ENCODE assay signal across 10 mouse cellular contexts in genomic region chr6:83184858-83185435, GRCm38 (mm10). TPM values are rescaled to one million over a fixed set of nuclear protein-coding genes. Genes with fewer than 3 reads are reported as not detected.
A peak's percentile ranks its signal among the peaks of the same experiment; 100 is the strongest.
DNase-seq lines count a peak whose midpoint lies in the region; ATAC-seq and TF ChIP-seq lines count a peak whose summit lies in the region.
"Had no signal": no experiment of that assay in that cellular context is flagged by ENCODE, and none has a peak within 500 bp of the region (broad histone marks: within the 10 kb centered on the region; RNA-seq: fewer than 3 reads in every experiment).

No protein-coding gene starts in this region.

- intact Hi-C loops in heart, adult 2 months (cut with DNase I) = no loop called here

- no peak for TF ChIP-seq POLR2A in heart, adult 2 months (IDR thresholded peaks at IDR 0.05; ENCODE audit: insufficient read depth, low read depth, low read length)
- TF ChIP-seq POLR2A in testis, adult 2 months (IDR thresholded peaks at IDR 0.05; ENCODE audit: control insufficient read depth, low read depth, low read length) = no peak; the same call in 1 of the 2 replicates

- H3K9ac ChIP-seq in heart, adult 2 months (ENCODE audit: low read depth, low read length) = no peak overlapping the region
- H3K9ac ChIP-seq in hindbrain, embryonic 13.5 days = peak overlapping the region; percentile 88; the same call in 1 of the 2 replicates

- DNase-seq in heart, adult 2 months = no peak
- no peak for DNase-seq in heart, adult 8-10 months (ENCODE audit: low spot score)
- no peak for DNase-seq in testis, postnatal 14 days (ENCODE audit: low spot score)
- DNase-seq in gastrocnemius, adult 18-20 months (ENCODE audit: low spot score) = no peak
- DNase-seq in right cerebral cortex, adult 2 months (ENCODE audit: low spot score in 2 of 2) = no peak
- no peak for DNase-seq in right cerebral cortex, postnatal 36 days (ENCODE audit: low spot score in 2 of 2)
- DNase-seq: heart, postnatal 36 days had no signal

- H3K27me3 ChIP-seq in heart, adult 2 months (ENCODE audit: control insufficient read depth, insufficient read depth, low read length) = no peaks in the 10 kb centered on the region
- H3K27me3 ChIP-seq in testis, adult 2 months (ENCODE audit: control insufficient read depth, insufficient read depth, low read length) = no peaks in the 10 kb centered on the region
- no peaks in the 10 kb centered on the region for H3K27me3 ChIP-seq in hindbrain, embryonic 13.5 days
- H3K27me3 ChIP-seq: limb, embryonic 13.5 days had no signal

- peak overlapping the region; percentile 69 for H3K4me2 ChIP-seq in hindbrain, embryonic 13.5 days

- no peak for TF ChIP-seq EP300 in heart, adult 2 months (IDR thresholded peaks at IDR 0.05; ENCODE audit: insufficient read depth, low read depth, low read length)

- no peak for ATAC-seq in hindbrain, embryonic 13.5 days (ENCODE audit: low FRiP score)

- H3K4me1 ChIP-seq in heart, adult 2 months (ENCODE audit: control insufficient read depth, insufficient read depth, low read length) = no peaks in the 10 kb centered on the region
- peaks cover 4% of the 10 kb centered on the region; the same call in 1 of the 2 replicates for H3K4me1 ChIP-seq in testis, adult 2 months (ENCODE audit: control insufficient read depth, insufficient read depth, low read length)
- peaks cover 51% of the 10 kb centered on the region for H3K4me1 ChIP-seq in hindbrain, embryonic 13.5 days (replicated peaks)

- H3K36me3 ChIP-seq in heart, adult 2 months (ENCODE audit: control insufficient read depth, insufficient read depth, low read length) = no peaks in the 10 kb centered on the region
- H3K36me3 ChIP-seq in testis, adult 2 months (ENCODE audit: control insufficient read depth, insufficient read depth, low read length) = peaks cover 2% of the 10 kb centered on the region
- H3K36me3 ChIP-seq in hindbrain, embryonic 13.5 days = peaks cover 46% of the 10 kb centered on the region

- peak; percentile 46 for TF ChIP-seq CTCF in heart, adult 2 months (IDR thresholded peaks at IDR 0.05)
- TF ChIP-seq CTCF in testis, adult 2 months (IDR thresholded peaks at IDR 0.05; ENCODE audit: control insufficient read depth, insufficient read depth, insufficient replicate concordance, low read depth, low read length) = peak; percentile 33; the same call in 1 of the 2 replicates

- H3K4me3 ChIP-seq in heart, adult 2 months = no peak overlapping the region
- no peak overlapping the region for H3K4me3 ChIP-seq in testis, adult 2 months (ENCODE audit: control insufficient read depth, low read depth, low read length)
- no peak overlapping the region for H3K4me3 ChIP-seq in hindbrain, embryonic 13.5 days

- no peak overlapping the region for H3K27ac ChIP-seq in heart, adult 2 months
- H3K27ac ChIP-seq in testis, adult 2 months (ENCODE audit: control insufficient read depth, insufficient read depth, low read depth, low read length) = no peak overlapping the region
- H3K27ac ChIP-seq in hindbrain, embryonic 13.5 days = peak overlapping the region; percentile 96
- H3K27ac ChIP-seq: limb, embryonic 13.5 days had no signal

- H3K9me3 ChIP-seq in hindbrain, embryonic 13.5 days = no peaks in the 10 kb centered on the region
- H3K9me3 ChIP-seq: limb, embryonic 13.5 days had no signal

- 90% methylated on average over 3 of the region's 3 CpGs for WGBS in heart, adult 2 months
- 92% methylated on average over 3 of the region's 3 CpGs for WGBS in hindbrain, embryonic 13.5 days

- H3K79me2 ChIP-seq in heart, adult 2 months (replicated peaks; ENCODE audit: control insufficient read depth, insufficient read depth, low read length) = 0 out of 2 replicates have a peak, but pooled peaks cover 2% of the 10 kb centered on the region

RNA-seq across cellular contexts. Expression of gene Dctn1, which starts 19.2 kb away (rescaled TPM):
- 100 to 1,000 TPM; 125 to 141 TPM for total RNA-seq in heart, adult 2 months (2021)
- 84.2 and 89.1 TPM in 2 replicates for polyA plus RNA-seq in heart, adult 2 months (2012; rRNA removed)
- total RNA-seq in heart, adult 8-10 months (2022) = 100 to 1,000 TPM; 120 to 137 (median 134) TPM
- polyA plus RNA-seq in testis, adult 2 months (2012; rRNA removed) = 49.3 and 57.9 TPM in 2 replicates
- polyA plus RNA-seq in hindbrain, embryonic 13.5 days (2015; fragmentation: Nextera tagmentation; extraction: Ambion mirVana) = 142 and 147 TPM in 2 replicates
- 100 to 1,000 TPM; 124 to 133 TPM for total RNA-seq in gastrocnemius, adult 18-20 months (2021)

RNA-seq across cellular contexts. Expression of gene 1700003E16Rik, which starts 28.7 kb away (rescaled TPM):
- total RNA-seq in heart, adult 2 months (2021) = under 1 TPM; 0.10 to 0.25 TPM
- 0.53 and 0.57 TPM in 2 replicates for polyA plus RNA-seq in heart, adult 2 months (2012; rRNA removed)
- total RNA-seq in heart, adult 8-10 months (2022) = under 1 TPM; 0.16 to 0.41 (median 0.18) TPM
- polyA plus RNA-seq in testis, adult 2 months (2012; rRNA removed) = 604 and 651 TPM in 2 replicates
- 4.3 and 6.0 TPM in 2 replicates for polyA plus RNA-seq in hindbrain, embryonic 13.5 days (2015; fragmentation: Nextera tagmentation; extraction: Ambion mirVana)
- under 1 TPM in 1 of 2 experiments, not detected in 1; 0.14 TPM for total RNA-seq in gastrocnemius, adult 18-20 months (2021)

RNA-seq across cellular contexts. Expression of gene Wdr54, which starts 28.8 kb away (rescaled TPM):
- total RNA-seq in heart, adult 2 months (2021) = 1 to 10 TPM in 1 of 2 experiments, under 1 TPM in 1; 0.89 to 1.3 TPM
- 2.1 and 2.7 TPM in 2 replicates for polyA plus RNA-seq in heart, adult 2 months (2012; rRNA removed)
- total RNA-seq in heart, adult 8-10 months (2022) = 1 to 10 TPM; 2.1 to 2.6 (median 2.4) TPM
- polyA plus RNA-seq in testis, adult 2 months (2012; rRNA removed) = 129 and 133 TPM in 2 replicates
- 15.2 and 15.5 TPM in 2 replicates for polyA plus RNA-seq in hindbrain, embryonic 13.5 days (2015; fragmentation: Nextera tagmentation; extraction: Ambion mirVana)
- 1 to 10 TPM; 1.2 to 1.9 TPM for total RNA-seq in gastrocnemius, adult 18-20 months (2021)

RNA-seq across cellular contexts. Expression of gene Slc4a5, which starts 34.7 kb away (rescaled TPM):
- not detected for total RNA-seq in heart, adult 2 months (2021)
- 0.61 TPM in 1 of 2 replicates, not detected in the other for polyA plus RNA-seq in heart, adult 2 months (2012; rRNA removed)
- total RNA-seq in heart, adult 8-10 months (2022) = not detected
- 1.9 and 3.4 TPM in 2 replicates for polyA plus RNA-seq in testis, adult 2 months (2012; rRNA removed)
- 2.3 and 5.4 TPM in 2 replicates for polyA plus RNA-seq in hindbrain, embryonic 13.5 days (2015; fragmentation: Nextera tagmentation; extraction: Ambion mirVana)
- not detected for total RNA-seq in gastrocnemius, adult 18-20 months (2021)
- total RNA-seq: heart, postnatal 36 days had no signal

RNA-seq across cellular contexts. Expression of gene Rtkn, which starts 49.7 kb away (rescaled TPM):
- 1 to 10 TPM; 5.2 to 6.7 TPM for total RNA-seq in heart, adult 2 months (2021)
- 18.6 and 27.7 TPM in 2 replicates for polyA plus RNA-seq in heart, adult 2 months (2012; rRNA removed)
- total RNA-seq in heart, adult 8-10 months (2022) = 1 to 10 TPM; 4.8 to 5.4 (median 5.3) TPM
- 13.2 and 19.2 TPM in 2 replicates for polyA plus RNA-seq in testis, adult 2 months (2012; rRNA removed)
- polyA plus RNA-seq in hindbrain, embryonic 13.5 days (2015; fragmentation: Nextera tagmentation; extraction: Ambion mirVana) = 15.9 and 16.6 TPM in 2 replicates
- 10 to 100 TPM in 1 of 2 experiments, 1 to 10 TPM in 1; 9.3 to 11.7 TPM for total RNA-seq in gastrocnemius, adult 18-20 months (2021)
